Mouse (Mus musculus): Measurements from ENCODE around the gene Lin28a. TPM values are rescaled to one million over a fixed set of nuclear protein-coding genes. Genes with fewer than 3 reads are reported as not detected.

Gene Lin28a
- polyA plus RNA-seq, 1 experiment from 2014 or later = 0.27 TPM

GRCm38 (mm10) chr4:134018038-134018778, 433 bp downstream of the Lin28a start:
- no peak for ATAC-seq (ENCODE audit: extremely low read depth, insufficient number of reproducible peaks, low FRiP score, low TSS enrichment)
- no peaks in the 10 kb centered on the region for H3K9me3 ChIP-seq
- no peaks in the 10 kb centered on the region for H3K36me3 ChIP-seq
- peaks cover 24% of the 10 kb centered on the region for H3K4me1 ChIP-seq
- under 1% methylated on average over 46 of the region's 46 CpGs for WGBS
- peak overlapping the region; percentile 64 for H3K4me2 ChIP-seq
- peaks cover 54% of the 10 kb centered on the region for H3K27me3 ChIP-seq (replicated peaks)
- 0 out of 2 replicates have a peak overlapping the region, but pooled peaks have one; percentile 3 for H3K9ac ChIP-seq
- no peak overlapping the region for H3K27ac ChIP-seq (replicated peaks)
- peak overlapping the region; percentile 38 for H3K4me3 ChIP-seq

GRCm38 (mm10) chr4:134017201-134017865, 1.3 kb downstream of the Lin28a start:
- Histone ChIP-seq H3K9me3 (no peaks in the 10 kb centered on the region), H3K9ac (0 out of 2 replicates have a peak overlapping the region, but pooled peaks have one; percentile 3), H3K36me3 (no peaks in the 10 kb centered on the region), H3K4me3 (peak overlapping the region; percentile 38), H3K4me2 (peak overlapping the region; percentile 64), H3K27me3 (replicated peaks) (peaks cover 54% of the 10 kb centered on the region), H3K27ac (replicated peaks) (no peak overlapping the region), H3K4me1 (peaks cover 32% of the 10 kb centered on the region)
- ATAC-seq (ENCODE audit: extremely low read depth, insufficient number of reproducible peaks, low FRiP score, low TSS enrichment) = no peak
- 2% methylated on average over 21 of the region's 21 CpGs for WGBS

- 3% methylated on average over 8 of the region's 8 CpGs for WGBS
- peaks cover 54% of the 10 kb centered on the region for H3K27me3 ChIP-seq (replicated peaks)
- peak overlapping the region; percentile 64; the same call in 1 of the 2 replicates for H3K4me2 ChIP-seq
- no peaks in the 10 kb centered on the region for H3K36me3 ChIP-seq
- no peak overlapping the region for H3K27ac ChIP-seq (replicated peaks)
- peak overlapping the region; percentile 38; the same call in 1 of the 2 replicates for H3K4me3 ChIP-seq
- no peak for ATAC-seq (ENCODE audit: extremely low read depth, insufficient number of reproducible peaks, low FRiP score, low TSS enrichment)
- H3K4me1 ChIP-seq = peaks cover 38% of the 10 kb centered on the region
- no peak overlapping the region for H3K9ac ChIP-seq
- no peaks in the 10 kb centered on the region for H3K9me3 ChIP-seq
Measured at GRCm38 (mm10) chr4:134016767-134017166, 1.9 kb downstream of the Lin28a start.

- Histone ChIP-seq H3K4me1 (peaks cover 43% of the 10 kb centered on the region), H3K9me3 (no peaks in the 10 kb centered on the region), H3K27ac (replicated peaks) (no peak overlapping the region), H3K27me3 (replicated peaks) (peaks cover 54% of the 10 kb centered on the region), H3K4me3 (no peak overlapping the region), H3K4me2 (no peak overlapping the region), H3K9ac (no peak overlapping the region), H3K36me3 (no peaks in the 10 kb centered on the region)
- 14% methylated on average over 7 of the region's 7 CpGs for WGBS
- ATAC-seq (ENCODE audit: extremely low read depth, insufficient number of reproducible peaks, low FRiP score, low TSS enrichment) = no peak
Measured at GRCm38 (mm10) chr4:134016208-134016607, 2.4 kb downstream of the Lin28a start.

- Histone ChIP-seq H3K4me3 (no peak overlapping the region), H3K27me3 (replicated peaks) (peaks cover 28% of the 10 kb centered on the region), H3K9ac (no peak overlapping the region), H3K9me3 (no peaks in the 10 kb centered on the region), H3K27ac (replicated peaks) (no peak overlapping the region), H3K36me3 (no peaks in the 10 kb centered on the region), H3K4me1 (peaks cover 36% of the 10 kb centered on the region), H3K4me2 (no peak overlapping the region)
- no peak for ATAC-seq (ENCODE audit: extremely low read depth, insufficient number of reproducible peaks, low FRiP score, low TSS enrichment)
- 34% methylated on average over 12 of the region's 12 CpGs for WGBS
Measured at GRCm38 (mm10) chr4:134012858-134013528, 5.6 kb downstream of the Lin28a start.

GRCm38 (mm10) chr4:134011450-134012414, 6.9 kb downstream of the Lin28a start:
- no peak for ATAC-seq (ENCODE audit: extremely low read depth, insufficient number of reproducible peaks, low FRiP score, low TSS enrichment)

GRCm38 (mm10) chr4:134009709-134010108, 8.9 kb downstream of the Lin28a start:
- Histone ChIP-seq H3K27me3 (replicated peaks) (no peaks in the 10 kb centered on the region; the same call in 1 of the 2 replicates), H3K36me3 (no peaks in the 10 kb centered on the region), H3K9ac (no peak overlapping the region), H3K9me3 (no peaks in the 10 kb centered on the region), H3K4me2 (no peak overlapping the region), H3K4me3 (no peak overlapping the region), H3K27ac (replicated peaks) (no peak overlapping the region), H3K4me1 (peaks cover 35% of the 10 kb centered on the region)
- no peak for ATAC-seq (ENCODE audit: extremely low read depth, insufficient number of reproducible peaks, low FRiP score, low TSS enrichment)
- 72% methylated on average over 6 of the region's 6 CpGs for WGBS

More at GRCm38 (mm10) chr4:134011450-134012414, 6.9 kb downstream of the Lin28a start:
- Histone ChIP-seq H3K4me3 (no peak overlapping the region), H3K27me3 (replicated peaks) (peaks cover 15% of the 10 kb centered on the region), H3K27ac (replicated peaks) (no peak overlapping the region), H3K4me2 (peak overlapping the region; percentile 28), H3K9ac (no peak overlapping the region), H3K4me1 (peaks cover 24% of the 10 kb centered on the region), H3K36me3 (no peaks in the 10 kb centered on the region), H3K9me3 (no peaks in the 10 kb centered on the region)
- 10% methylated on average over 16 of the region's 16 CpGs for WGBS

- Histone ChIP-seq H3K4me1 (peaks cover 25% of the 10 kb centered on the region), H3K36me3 (no peaks in the 10 kb centered on the region), H3K9ac (no peak overlapping the region), H3K27me3 (replicated peaks) (no peaks in the 10 kb centered on the region), H3K27ac (replicated peaks) (no peak overlapping the region), H3K4me3 (no peak overlapping the region), H3K4me2 (no peak overlapping the region), H3K9me3 (no peaks in the 10 kb centered on the region)
- ATAC-seq (ENCODE audit: extremely low read depth, insufficient number of reproducible peaks, low FRiP score, low TSS enrichment) = no peak
- WGBS = 83% methylated on average over 3 of the region's 3 CpGs
Measured at GRCm38 (mm10) chr4:134006845-134007244, 11.8 kb downstream of the Lin28a start.

- Histone ChIP-seq H3K4me3 (no peak overlapping the region), H3K27ac (replicated peaks) (0 out of 2 replicates have a peak overlapping the region, but pooled peaks have one; percentile 8), H3K36me3 (no peaks in the 10 kb centered on the region), H3K4me2 (no peak overlapping the region), H3K27me3 (replicated peaks) (no peaks in the 10 kb centered on the region), H3K4me1 (peaks cover 19% of the 10 kb centered on the region; the same call in 1 of the 2 replicates), H3K9me3 (no peaks in the 10 kb centered on the region), H3K9ac (no peak overlapping the region)
- WGBS = 55% methylated on average over 12 of the region's 12 CpGs
- ATAC-seq (ENCODE audit: extremely low read depth, insufficient number of reproducible peaks, low FRiP score, low TSS enrichment) = no peak
Measured at GRCm38 (mm10) chr4:134005581-134006358, 12.9 kb downstream of the Lin28a start.

GRCm38 (mm10) chr4:134002903-134003302, 15.7 kb downstream of the Lin28a start:
- 69% methylated on average over 5 of the region's 5 CpGs for WGBS

More at GRCm38 (mm10) chr4:134002903-134003302, 15.7 kb downstream of the Lin28a start:
- Histone ChIP-seq H3K4me2 (no peak overlapping the region), H3K27me3 (replicated peaks) (no peaks in the 10 kb centered on the region), H3K27ac (replicated peaks) (no peak overlapping the region), H3K9me3 (no peaks in the 10 kb centered on the region), H3K4me1 (peaks cover 30% of the 10 kb centered on the region), H3K9ac (no peak overlapping the region), H3K4me3 (no peak overlapping the region), H3K36me3 (peaks cover 4% of the 10 kb centered on the region; the same call in 1 of the 2 replicates)
- no peak for ATAC-seq (ENCODE audit: extremely low read depth, insufficient number of reproducible peaks, low FRiP score, low TSS enrichment)

Data from heart, embryonic 13.5 days (tissue).